Mouse (Mus musculus) layer of hippocampus, adult 8-10 months (tissue): ENCODE measurements around the gene Slc35g3. TPM values are rescaled to one million over a fixed set of nuclear protein-coding genes. Genes with fewer than 3 reads are reported as not detected.

ENCODE experiments used
- DNase-seq, 2 experiments: peaks; one replicate each; pipeline ENCODE4 v3.0.0; 2022; ENCODE audit warnings: low spot score in 2 of 2
- total RNA-seq, 4 experiments: library from RNA; stranded (reverse); gene quantifications; 2 replicates each; pipeline ENCODE4 v1.2.4; 2022

The Slc35g3 gene
- total RNA-seq = not detected

GRCm38 (mm10) chr11:69761868-69762267 is at the start of gene Slc35g3:
Gene Slc35g3, minus strand, starts transcription at chr11:69761968.
- no peak for DNase-seq

DNA sequence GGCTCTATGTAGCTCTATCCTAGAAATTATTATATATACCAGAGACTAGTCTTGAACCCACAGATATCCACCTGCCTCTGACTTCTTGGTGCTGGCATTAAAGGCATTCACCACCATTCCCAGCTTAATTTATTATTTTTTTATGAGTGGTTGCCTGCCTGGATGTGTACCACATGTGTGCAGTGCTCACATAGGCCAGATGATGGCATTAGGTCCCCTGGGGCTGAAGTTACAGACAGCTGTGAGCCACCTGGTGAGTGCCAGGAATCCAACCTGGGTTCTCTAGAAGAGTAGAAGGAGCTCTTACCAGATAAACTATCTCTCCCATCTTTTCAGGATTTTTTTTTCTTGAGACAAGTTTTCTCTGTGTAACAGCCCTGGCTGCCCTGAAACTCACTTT is 48.5 kb upstream of the Slc35g3 start:
- no peak for DNase-seq

DNA sequence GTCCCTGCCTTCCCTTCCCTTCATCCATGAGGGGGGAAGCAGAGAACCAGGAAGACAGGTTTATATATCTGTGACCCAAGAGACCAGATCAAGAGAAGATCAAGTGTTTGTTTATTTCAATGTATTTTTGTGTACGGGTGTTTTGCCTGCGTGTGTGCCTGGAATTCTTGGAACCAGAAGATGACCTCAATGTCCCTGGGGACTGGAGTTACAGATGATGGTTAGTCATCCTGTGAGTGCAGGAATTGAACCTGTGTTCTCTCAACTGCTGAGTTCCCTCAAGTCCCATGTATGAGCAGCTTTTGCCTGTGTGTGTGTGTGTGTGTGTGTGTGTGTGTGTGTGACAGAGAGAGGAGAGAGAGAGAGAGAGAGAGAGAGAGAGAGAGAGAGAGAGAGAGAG is 45.9 kb upstream of the Slc35g3 start:
- no peak for DNase-seq

DNA sequence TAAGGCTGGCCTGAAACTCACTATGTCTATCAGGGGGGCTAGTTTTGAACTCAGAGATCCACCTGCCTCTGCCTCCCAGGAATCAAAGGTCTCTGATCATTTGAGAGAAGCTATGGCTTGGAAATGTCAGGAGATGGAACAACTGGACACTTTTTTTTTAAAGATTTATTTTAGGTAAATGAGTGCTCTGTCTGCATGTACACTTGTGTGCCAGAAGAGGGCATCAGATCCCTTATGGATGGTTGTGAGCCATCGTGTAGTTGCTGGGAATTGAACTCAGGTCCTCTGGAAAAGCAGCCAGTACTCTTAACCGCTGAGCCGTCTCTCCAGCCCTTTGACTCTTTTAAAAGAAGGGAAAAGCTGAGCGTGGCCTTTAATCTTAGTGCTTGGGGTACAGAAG is 44.6 kb upstream of the Slc35g3 start:
- DNase-seq = no peak

DNA sequence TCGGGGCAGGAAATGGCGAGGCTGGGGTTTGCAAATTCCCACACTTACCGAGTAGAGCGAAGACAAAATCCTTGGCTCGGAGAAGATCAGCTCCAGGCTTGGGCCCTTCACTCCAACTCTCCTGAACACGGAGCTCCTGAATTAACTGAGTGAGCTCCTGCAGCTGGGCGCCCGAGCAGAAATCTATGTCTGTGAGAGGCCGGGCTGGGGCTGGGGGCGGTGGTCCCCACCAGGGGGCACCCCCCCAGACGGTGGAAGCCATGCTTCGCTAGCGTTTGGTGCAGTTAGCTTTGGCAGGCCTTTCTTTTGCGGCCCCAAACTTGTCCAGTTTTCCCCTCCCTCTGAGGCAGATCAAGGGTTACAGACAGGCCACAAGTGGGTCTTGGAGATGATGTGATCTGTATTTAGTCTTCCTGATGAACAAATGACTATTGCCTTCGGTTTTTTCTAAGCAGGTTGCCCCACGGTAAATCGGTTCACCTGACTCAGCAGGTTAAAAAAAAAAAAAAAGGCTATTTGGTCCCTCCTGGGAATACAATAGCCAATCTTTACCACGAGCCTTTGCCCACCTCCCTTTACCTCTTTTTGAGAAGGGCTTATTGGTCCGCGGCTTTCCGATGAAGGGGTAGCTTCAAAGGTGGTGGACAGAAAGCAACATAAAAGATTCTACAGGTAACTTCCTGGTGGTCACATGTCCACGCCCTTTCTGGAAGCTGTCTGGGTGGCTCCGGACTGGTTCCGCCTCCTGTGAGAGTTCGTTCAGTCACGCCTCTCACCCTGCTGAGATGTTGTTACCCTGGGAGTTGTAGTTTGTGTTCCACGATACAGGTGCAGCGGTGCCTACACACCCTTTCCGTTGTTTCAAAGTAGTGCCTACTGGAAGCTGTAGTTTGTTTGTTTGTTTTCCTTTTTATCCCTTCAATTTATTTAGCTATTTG is 43.5 kb upstream of the Slc35g3 start, which contains the start of gene Tmem102:
Gene Tmem102 (minus strand): TSS at position 653 of the 938 bp plus-strand sequence.
- no peak for DNase-seq

DNA sequence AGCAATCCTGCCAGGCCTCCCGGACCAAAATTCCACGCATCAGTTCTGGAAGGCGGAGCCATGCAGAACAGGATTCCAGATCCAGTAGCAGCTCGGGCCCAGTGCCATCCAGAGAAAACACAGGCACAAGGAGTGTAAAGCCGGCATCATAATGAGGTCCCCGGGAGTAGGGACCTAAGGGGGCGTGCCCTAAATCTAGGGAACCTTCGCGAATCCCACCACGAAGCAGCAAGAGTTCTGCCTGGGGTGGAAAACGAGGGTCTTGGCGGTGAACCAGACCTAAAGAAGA is 42.8 kb upstream of the Slc35g3 start:
- no peak for DNase-seq

GRCm38 (mm10) chr11:69803786-69804651 is 42.3 kb upstream of the Slc35g3 start:
- peak in 1 of 2 experiments; percentile 60 for DNase-seq

DNA sequence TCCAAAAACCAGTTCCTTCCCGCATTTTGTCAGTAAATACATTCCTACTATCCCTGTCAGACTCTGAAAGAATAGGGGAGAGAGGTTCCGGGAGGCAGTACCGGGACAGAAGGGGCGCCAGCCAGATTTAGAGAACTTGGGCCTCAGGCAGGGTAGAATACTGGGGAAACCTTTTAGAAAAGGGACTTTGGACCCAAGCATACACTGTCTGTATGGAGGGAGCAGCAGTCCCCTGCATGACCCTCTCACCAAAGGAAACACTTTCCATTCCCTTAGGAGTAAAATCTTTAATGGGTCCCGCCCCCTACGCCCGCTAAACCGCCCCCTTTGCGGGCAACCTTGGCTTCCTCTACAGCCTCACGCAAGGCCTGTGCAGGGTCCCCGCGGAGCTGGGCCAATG is 41.6 kb upstream of the Slc35g3 start:
- no peak for DNase-seq

GRCm38 (mm10) chr11:69802648-69803105 is 40.9 kb upstream of the Slc35g3 start:
- DNase-seq = peak; percentile 53 to 66

- DNase-seq = no peak
These were observed 39.7 kb upstream of the Slc35g3 start, which contains the start of gene Fgf11 for GRCm38 (mm10) chr11:69801379-69801977. Gene Fgf11, minus strand, starts transcription at chr11:69801857.

DNA sequence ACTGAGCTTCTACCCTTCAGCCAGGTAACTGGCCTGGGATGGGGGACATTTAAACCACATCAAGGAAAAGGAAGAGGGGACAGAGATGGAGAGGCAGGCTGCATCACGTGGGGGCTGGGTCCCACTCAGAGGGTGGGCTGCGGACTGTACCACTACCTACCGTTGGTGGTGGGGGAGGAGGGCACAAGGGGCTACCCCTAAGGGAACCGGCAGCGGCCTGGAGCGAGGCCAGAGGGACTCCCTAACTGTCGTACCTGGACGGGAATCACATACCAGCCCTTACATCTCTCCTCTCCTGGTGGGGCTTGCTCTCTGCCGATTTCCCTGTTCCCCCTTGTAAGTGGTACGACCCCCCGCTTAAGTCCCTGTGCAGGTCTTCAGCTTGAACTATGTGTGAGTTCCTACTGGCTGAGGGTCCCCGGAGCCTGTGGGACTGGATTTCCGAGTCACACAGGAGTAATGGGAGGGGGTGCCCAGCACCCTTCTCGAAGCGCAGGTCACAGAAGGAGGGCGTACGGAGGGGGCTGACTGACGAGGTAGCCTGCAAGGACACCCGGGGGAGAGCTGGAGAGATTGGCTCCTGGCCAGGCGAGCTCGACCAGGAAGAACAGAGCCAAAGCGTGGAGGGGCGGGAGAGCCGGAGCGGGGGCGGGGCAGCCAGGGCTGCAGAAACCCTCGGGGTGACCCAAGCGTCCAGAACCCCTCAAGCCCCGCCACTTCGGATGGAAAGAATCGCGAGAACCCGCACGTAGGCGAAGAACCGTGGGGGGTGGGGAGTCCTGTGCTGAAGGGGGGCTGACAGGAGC is 38.8 kb upstream of the Slc35g3 start:
- peak in 1 of 2 experiments; percentile 25 for DNase-seq

GRCm38 (mm10) chr11:69800138-69800391 is 38.3 kb upstream of the Slc35g3 start:
- DNase-seq = peak in 1 of 2 experiments; percentile 39

- DNase-seq = no peak
These were observed 37.8 kb upstream of the Slc35g3 start for GRCm38 (mm10) chr11:69799394-69800137.

DNA sequence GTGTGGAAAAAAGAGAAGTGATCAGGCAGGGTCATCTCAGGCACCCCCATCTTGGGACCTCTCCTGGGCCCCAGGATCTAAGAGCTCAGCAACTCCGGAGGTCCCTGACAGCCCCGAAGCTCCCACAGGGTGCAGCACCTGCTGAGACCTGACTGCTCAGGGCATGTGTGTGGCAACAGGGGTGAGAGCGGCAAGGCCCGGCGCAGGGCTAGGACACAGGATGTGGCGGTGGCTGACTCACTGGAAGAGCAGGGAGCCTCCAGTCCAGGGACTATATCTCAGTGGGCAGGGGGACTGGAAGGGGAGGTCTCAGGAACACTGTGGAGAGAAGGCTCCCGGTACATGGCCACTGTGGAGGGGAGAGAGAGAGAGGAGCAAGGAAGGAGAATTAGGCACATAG is 36.2 kb upstream of the Slc35g3 start:
- DNase-seq = no peak

GRCm38 (mm10) chr11:69795983-69796435 is 34.2 kb upstream of the Slc35g3 start:
- DNase-seq = no peak

- DNase-seq = peak; percentile 88 to 93
These were observed 33.6 kb upstream of the Slc35g3 start, which contains the start of gene Chrnb1 for GRCm38 (mm10) chr11:69795168-69795982. Gene Chrnb1, minus strand, starts transcription at chr11:69795943.

- no peak for DNase-seq
These were observed 31.7 kb upstream of the Slc35g3 start for GRCm38 (mm10) chr11:69793429-69793828.

DNA sequence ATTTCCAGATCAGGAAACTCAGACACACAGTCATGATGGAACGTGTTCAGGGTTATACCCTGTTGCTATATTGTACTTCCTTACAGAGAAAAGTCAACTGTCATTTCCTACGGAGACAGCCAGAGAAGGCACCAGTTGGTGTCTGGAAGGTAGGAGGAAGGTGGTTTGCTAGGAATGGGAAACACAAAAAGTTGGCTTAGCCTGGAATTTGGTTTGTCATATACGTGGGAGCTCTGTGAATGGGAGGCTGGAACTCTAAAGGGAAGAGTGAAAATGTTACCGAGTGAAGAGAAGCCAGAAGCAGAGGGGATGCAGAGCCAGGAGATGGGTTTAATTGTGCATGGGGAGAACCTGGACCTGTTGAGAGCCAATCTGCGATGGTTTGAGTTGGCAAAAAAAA is 29.7 kb upstream of the Slc35g3 start:
- DNase-seq = no peak

DNA sequence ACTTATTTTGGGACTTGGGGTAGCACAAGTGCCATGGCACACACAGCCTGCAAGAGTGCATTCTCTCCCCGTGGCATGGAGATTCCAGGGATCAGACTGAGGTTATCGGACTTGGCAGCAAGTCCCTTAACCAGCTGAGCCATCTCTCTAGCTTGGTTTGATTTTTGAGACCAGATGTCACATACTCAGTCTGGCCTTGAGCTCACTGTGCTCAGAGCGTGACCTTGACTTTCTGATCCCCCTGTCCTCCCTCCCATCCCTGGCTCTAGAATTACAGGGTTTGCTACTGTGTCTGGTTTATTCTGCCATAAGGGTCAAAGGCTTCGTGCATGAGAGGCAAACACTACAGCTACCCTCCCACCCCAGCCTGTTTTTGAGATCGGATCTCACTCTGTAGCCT is 27.7 kb upstream of the Slc35g3 start:
- DNase-seq = no peak
